Mouse (Mus musculus): ENCODE measurements around the gene Trim67. TPM values are rescaled to one million over a fixed set of nuclear protein-coding genes. Genes with fewer than 3 reads are reported as not detected.

The Trim67 gene
- polyA plus RNA-seq, 2 experiments: 0.03 to 0.29 TPM

DNA sequence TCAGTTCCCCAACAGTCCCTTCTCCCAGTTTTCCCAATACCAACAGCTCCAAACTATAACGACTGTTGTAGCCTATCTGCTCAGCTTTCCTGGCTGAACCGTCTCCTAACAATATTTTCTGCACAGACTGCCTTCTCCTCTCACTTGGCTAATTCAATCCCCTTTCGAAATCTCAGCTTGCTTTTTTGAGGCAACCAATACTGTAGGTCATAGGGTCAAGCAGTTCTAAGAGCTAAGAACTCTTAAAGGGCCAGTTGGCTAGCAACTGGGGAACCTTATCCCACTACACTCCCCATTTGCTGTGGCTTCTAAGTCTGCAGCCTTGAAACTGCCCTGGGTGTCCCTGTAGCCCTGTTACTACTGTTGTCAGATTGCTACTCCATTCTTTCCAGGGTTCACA, 52.2 kb downstream of the Trim67 start:
- H3K27me3 ChIP-seq (ENCODE audit: control insufficient read depth, insufficient read depth, low read length): no peaks in the 10 kb centered on the region
- 64% methylated on average over 3 of the region's 3 CpGs for WGBS
- H3K4me1 ChIP-seq (ENCODE audit: control insufficient read depth, insufficient read depth, low read length): no peaks in the 10 kb centered on the region
- DNase-seq (ENCODE audit: low spot score) (no peak), ATAC-seq (ENCODE audit: low FRiP score, low read depth) (no peak)
- H3K9ac ChIP-seq (ENCODE audit: low read depth, low read length, severe bottlenecking): no peak overlapping the region
- no peak overlapping the region for H3K27ac ChIP-seq (replicated peaks; ENCODE audit: low read depth, low read length)
- no peak overlapping the region for H3K4me3 ChIP-seq (replicated peaks; ENCODE audit: low read length)
- H3K36me3 ChIP-seq (ENCODE audit: control insufficient read depth, insufficient read depth, low read length): peaks cover 28% of the 10 kb centered on the region
- no peaks in the 10 kb centered on the region for H3K9me3 ChIP-seq (ENCODE audit: control insufficient read depth, low read length)
- no peak overlapping the region for H3K4me2 ChIP-seq (replicated peaks; ENCODE audit: low read depth, low read length, severe bottlenecking)
- no peak for TF ChIP-seq POLR2A (IDR thresholded peaks at IDR 0.05; ENCODE audit: borderline replicate concordance, extremely low read depth, insufficient read depth, insufficient read length)

DNA sequence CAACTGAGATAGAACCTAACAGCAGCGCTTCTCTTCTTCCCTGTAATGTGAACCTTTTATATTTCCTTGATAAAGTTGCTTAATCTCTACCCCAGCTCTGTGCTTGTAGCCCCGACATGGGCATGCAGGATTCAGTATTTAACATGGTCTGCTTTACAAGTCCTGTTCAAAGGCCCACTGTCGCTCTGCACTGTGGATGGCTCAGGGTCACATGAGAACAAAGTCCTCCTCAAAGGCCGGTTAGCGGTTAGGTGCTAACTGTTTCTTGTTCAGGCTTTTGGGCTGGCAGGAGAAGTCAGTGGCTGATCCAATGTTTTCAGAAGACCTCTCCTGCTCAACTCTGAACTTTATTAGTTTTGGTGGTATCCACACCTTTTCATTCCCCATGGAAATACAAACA, 52.7 kb downstream of the Trim67 start:
- ATAC-seq (ENCODE audit: low FRiP score, low read depth) (no peak), DNase-seq (ENCODE audit: low spot score) (no peak)
- H3K9ac ChIP-seq (ENCODE audit: low read depth, low read length, severe bottlenecking): no peak overlapping the region
- no peak overlapping the region for H3K27ac ChIP-seq (replicated peaks; ENCODE audit: low read depth, low read length)
- no peak for TF ChIP-seq POLR2A (IDR thresholded peaks at IDR 0.05; ENCODE audit: borderline replicate concordance, extremely low read depth, insufficient read depth, insufficient read length)
- no peak overlapping the region for H3K4me2 ChIP-seq (replicated peaks; ENCODE audit: low read depth, low read length, severe bottlenecking)
- H3K4me3 ChIP-seq (replicated peaks; ENCODE audit: low read length): no peak overlapping the region
- no peaks in the 10 kb centered on the region for H3K9me3 ChIP-seq (ENCODE audit: control insufficient read depth, low read length)
- H3K4me1 ChIP-seq (ENCODE audit: control insufficient read depth, insufficient read depth, low read length): no peaks in the 10 kb centered on the region
- no peaks in the 10 kb centered on the region for H3K27me3 ChIP-seq (ENCODE audit: control insufficient read depth, insufficient read depth, low read length)
- WGBS: 77% methylated on average over 5 of the region's 5 CpGs
- H3K36me3 ChIP-seq (ENCODE audit: control insufficient read depth, insufficient read depth, low read length): peaks cover 24% of the 10 kb centered on the region

DNA sequence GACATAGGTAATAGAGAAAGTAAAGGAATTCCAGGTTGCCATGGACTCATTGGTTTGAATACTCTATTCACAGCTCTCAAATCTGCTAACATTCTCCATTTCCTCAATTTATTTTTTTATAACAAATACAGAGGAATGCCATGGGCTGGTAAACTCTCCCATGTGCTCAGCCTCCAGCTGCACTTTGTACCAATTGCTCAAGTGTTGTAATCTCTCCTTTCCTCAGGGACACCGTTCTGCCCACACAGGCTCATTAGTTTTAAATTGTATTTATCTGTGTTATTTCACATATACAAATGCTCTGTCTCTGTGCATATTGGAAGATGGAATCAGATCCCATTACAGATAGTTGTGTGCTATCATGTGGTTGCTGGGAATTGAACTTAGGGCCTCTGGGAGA, 60.6 kb downstream of the Trim67 start:
- no peak for TF ChIP-seq POLR2A (IDR thresholded peaks at IDR 0.05; ENCODE audit: borderline replicate concordance, extremely low read depth, insufficient read depth, insufficient read length)
- Histone ChIP-seq H3K4me2 (replicated peaks; ENCODE audit: low read depth, low read length, severe bottlenecking) (no peak overlapping the region), H3K27me3 (ENCODE audit: control insufficient read depth, insufficient read depth, low read length) (no peaks in the 10 kb centered on the region), H3K27ac (replicated peaks; ENCODE audit: low read depth, low read length) (no peak overlapping the region), H3K4me1 (ENCODE audit: control insufficient read depth, insufficient read depth, low read length) (no peaks in the 10 kb centered on the region), H3K9me3 (ENCODE audit: control insufficient read depth, low read length) (peaks cover 31% of the 10 kb centered on the region; the same call in 1 of the 2 replicates), H3K9ac (ENCODE audit: low read depth, low read length, severe bottlenecking) (no peak overlapping the region), H3K36me3 (ENCODE audit: control insufficient read depth, insufficient read depth, low read length) (peaks cover 58% of the 10 kb centered on the region), H3K4me3 (replicated peaks; ENCODE audit: low read length) (no peak overlapping the region)
- no peak for ATAC-seq (ENCODE audit: low FRiP score, low read depth)
- no peak for DNase-seq (ENCODE audit: low spot score)
- WGBS: 100% methylated on average over 1 of the region's 1 CpGs

DNA sequence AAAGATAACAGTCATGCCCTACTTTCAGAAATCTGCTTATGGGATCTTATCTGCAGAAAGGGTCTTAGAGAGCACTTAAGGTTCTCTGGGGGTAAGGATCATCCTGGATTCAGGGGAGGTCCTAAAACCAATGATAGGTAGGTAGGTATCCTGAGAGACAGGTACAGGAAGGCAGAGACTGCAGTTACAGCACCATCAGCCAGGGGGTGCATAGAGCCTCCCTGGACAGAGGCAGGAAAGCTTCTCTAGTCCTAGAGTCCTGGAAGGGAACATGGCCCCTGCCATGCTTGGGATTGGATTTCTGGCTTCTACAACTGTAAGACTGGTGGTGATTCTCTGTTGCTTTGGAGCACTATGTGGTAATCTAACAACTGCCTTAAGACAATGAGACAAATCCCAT, 66.6 kb downstream of the Trim67 start:
- no peak for ATAC-seq (ENCODE audit: low FRiP score, low read depth)
- Histone ChIP-seq H3K9me3 (ENCODE audit: control insufficient read depth, low read length) (peaks cover 13% of the 10 kb centered on the region; the same call in 1 of the 2 replicates), H3K4me2 (replicated peaks; ENCODE audit: low read depth, low read length, severe bottlenecking) (no peak overlapping the region), H3K9ac (ENCODE audit: low read depth, low read length, severe bottlenecking) (no peak overlapping the region), H3K4me1 (ENCODE audit: control insufficient read depth, insufficient read depth, low read length) (peaks cover 6% of the 10 kb centered on the region), H3K36me3 (ENCODE audit: control insufficient read depth, insufficient read depth, low read length) (peaks cover 64% of the 10 kb centered on the region), H3K4me3 (replicated peaks; ENCODE audit: low read length) (no peak overlapping the region), H3K27ac (replicated peaks; ENCODE audit: low read depth, low read length) (no peak overlapping the region), H3K27me3 (ENCODE audit: control insufficient read depth, insufficient read depth, low read length) (no peaks in the 10 kb centered on the region)
- DNase-seq (ENCODE audit: low spot score): no peak
- TF ChIP-seq POLR2A (IDR thresholded peaks at IDR 0.05; ENCODE audit: borderline replicate concordance, extremely low read depth, insufficient read depth, insufficient read length): no peak

DNA sequence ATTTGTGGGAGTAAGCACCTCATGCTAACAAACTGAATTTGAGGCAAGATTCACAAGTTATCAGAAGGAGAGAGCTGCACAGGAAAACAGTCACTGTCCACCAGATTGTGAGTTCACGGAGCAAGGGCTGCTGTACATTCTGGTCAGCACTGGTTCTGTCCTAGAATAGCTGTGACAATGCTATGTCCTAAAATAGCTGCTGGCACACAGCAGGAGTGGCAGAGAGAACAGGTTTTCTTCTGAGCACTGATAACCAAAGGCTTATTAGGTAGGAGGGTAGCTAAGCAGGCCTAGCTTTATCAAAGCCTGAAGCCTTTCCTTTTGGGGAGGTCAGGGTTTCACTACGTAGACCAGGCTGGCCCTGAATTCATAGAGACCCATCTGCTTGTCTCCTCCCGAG, 67.3 kb downstream of the Trim67 start:
- H3K4me1 ChIP-seq (ENCODE audit: control insufficient read depth, insufficient read depth, low read length): peaks cover 9% of the 10 kb centered on the region
- WGBS: 90% methylated on average over 3 of the region's 3 CpGs
- peaks cover 6% of the 10 kb centered on the region; the same call in 1 of the 2 replicates for H3K9me3 ChIP-seq (ENCODE audit: control insufficient read depth, low read length)
- no peak overlapping the region for H3K9ac ChIP-seq (ENCODE audit: low read depth, low read length, severe bottlenecking)
- H3K27me3 ChIP-seq (ENCODE audit: control insufficient read depth, insufficient read depth, low read length): no peaks in the 10 kb centered on the region
- H3K27ac ChIP-seq (replicated peaks; ENCODE audit: low read depth, low read length): no peak overlapping the region
- no peak overlapping the region for H3K4me2 ChIP-seq (replicated peaks; ENCODE audit: low read depth, low read length, severe bottlenecking)
- ATAC-seq (ENCODE audit: low FRiP score, low read depth) (no peak), DNase-seq (ENCODE audit: low spot score) (no peak)
- H3K36me3 ChIP-seq (ENCODE audit: control insufficient read depth, insufficient read depth, low read length): peaks cover 57% of the 10 kb centered on the region
- TF ChIP-seq POLR2A (IDR thresholded peaks at IDR 0.05; ENCODE audit: borderline replicate concordance, extremely low read depth, insufficient read depth, insufficient read length): no peak
- H3K4me3 ChIP-seq (replicated peaks; ENCODE audit: low read length): no peak overlapping the region

Data from limb, embryonic 14.5 days (tissue).